ENCODE assay signal across 17 mouse cellular contexts in the genomic region with DNA sequence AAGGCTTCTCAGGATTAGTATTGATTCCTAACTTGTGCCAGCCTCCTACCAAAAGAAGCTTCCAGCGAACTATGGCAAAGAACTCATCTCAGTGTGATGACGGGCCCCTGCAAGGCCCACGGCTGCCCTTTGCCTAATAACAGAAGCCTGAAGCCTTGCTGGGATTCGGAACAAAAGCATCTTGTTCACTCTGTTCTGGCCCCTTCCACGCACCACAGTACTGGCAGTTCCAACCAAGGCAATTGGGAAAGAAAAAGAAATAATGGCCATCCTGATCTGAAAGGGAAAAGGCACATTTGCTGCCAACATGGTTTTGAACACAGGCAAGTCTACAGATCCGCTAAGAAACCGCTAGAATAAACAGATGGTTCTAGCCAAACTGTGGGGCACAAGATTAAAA.
DNase-seq lines count a peak whose midpoint lies in the region; ATAC-seq and TF ChIP-seq lines count a peak whose summit lies in the region.
"Had no signal": no experiment of that assay in that cellular context is flagged by ENCODE, and none has a peak within 500 bp of the region (broad histone marks: within the 10 kb centered on the region; RNA-seq: fewer than 3 reads in every experiment).

No protein-coding gene starts in this region.

- no peaks in the 10 kb centered on the region for H3K36me3 ChIP-seq in liver, embryonic 12.5 days
- H3K36me3 ChIP-seq: embryonic facial prominence, embryonic 15.5 days; heart, embryonic 12.5 days; neural tube, embryonic 12.5 days had no signal

- no peak overlapping the region for H3K4me2 ChIP-seq in liver, embryonic 12.5 days
- H3K4me2 ChIP-seq: embryonic facial prominence, embryonic 15.5 days; heart, embryonic 12.5 days; lung, embryonic 14.5 days; neural tube, embryonic 12.5 days had no signal

- H3K9me3 ChIP-seq in liver, embryonic 12.5 days (replicated peaks) = no peaks in the 10 kb centered on the region
- H3K9me3 ChIP-seq: embryonic facial prominence, embryonic 15.5 days; heart, embryonic 12.5 days; neural tube, embryonic 12.5 days had no signal

- H3K9ac ChIP-seq in liver, embryonic 12.5 days = no peak overlapping the region
- H3K9ac ChIP-seq: embryonic facial prominence, embryonic 15.5 days; heart, embryonic 12.5 days; lung, embryonic 14.5 days; neural tube, embryonic 12.5 days had no signal

- no peaks in the 10 kb centered on the region for H3K27me3 ChIP-seq in liver, embryonic 12.5 days (replicated peaks)
- H3K27me3 ChIP-seq: embryonic facial prominence, embryonic 15.5 days; heart, embryonic 12.5 days; neural tube, embryonic 12.5 days had no signal

- 70% methylated on average over 7 of the region's 7 CpGs for WGBS in olfactory bulb, adult 2 months
- 65% methylated on average over 7 of the region's 7 CpGs for WGBS in liver, embryonic 12.5 days (ENCODE audit: insufficient replicate concordance)

- TF ChIP-seq POLR2A in olfactory bulb, adult 2 months (IDR thresholded peaks at IDR 0.05; ENCODE audit: insufficient read depth, low read depth, low read length) = no peak

- ATAC-seq in liver, embryonic 12.5 days = no peak
- ATAC-seq: inflammation-experienced regulatory T-cells, adult 6 months had no signal

- DNase-seq in cerebellum, adult 18-20 months = peak; percentile 7 to 16
- no peak for DNase-seq in cerebellum, adult 8-10 months
- DNase-seq in layer of hippocampus, adult 11-12 months (ENCODE audit: low spot score) = peak; percentile 41
- DNase-seq in layer of hippocampus, adult 9-10 months (ENCODE audit: low spot score) = no peak
- peak; percentile 36 to 41 for DNase-seq in layer of hippocampus, postnatal 36 days
- no peak for DNase-seq in lung, postnatal 14 days
- DNase-seq: adrenal gland, postnatal 14 days; gastrocnemius, postnatal 14 days; heart, postnatal 4 days; liver; lung, embryonic 14.5 days had no signal

- TF ChIP-seq CTCF in olfactory bulb, adult 2 months (IDR thresholded peaks at IDR 0.05; ENCODE audit: insufficient read depth, low read depth, low read length) = no peak

- H3K4me3 ChIP-seq in olfactory bulb, adult 2 months (ENCODE audit: insufficient read depth, low read depth, low read length) = no peak overlapping the region
- H3K4me3 ChIP-seq in liver, embryonic 12.5 days = no peak overlapping the region
- H3K4me3 ChIP-seq: embryonic facial prominence, embryonic 15.5 days; heart, embryonic 12.5 days; neural tube, embryonic 12.5 days had no signal

- peaks cover 5% of the 10 kb centered on the region; the same call in 1 of the 2 replicates for H3K4me1 ChIP-seq in olfactory bulb, adult 2 months (ENCODE audit: control insufficient read depth, insufficient read depth, low read length)
- no peaks in the 10 kb centered on the region for H3K4me1 ChIP-seq in liver, embryonic 12.5 days
- H3K4me1 ChIP-seq: embryonic facial prominence, embryonic 15.5 days; heart, embryonic 12.5 days; neural tube, embryonic 12.5 days had no signal

- H3K27ac ChIP-seq in olfactory bulb, adult 2 months (ENCODE audit: insufficient read depth, low read depth, low read length) = peak overlapping the region; percentile 42; the same call in 1 of the 2 replicates
- no peak overlapping the region for H3K27ac ChIP-seq in liver, embryonic 12.5 days
- H3K27ac ChIP-seq: embryonic facial prominence, embryonic 15.5 days; neural tube, embryonic 12.5 days had no signal

Comparison
In these comparisons a context has a peak if more than half of its experiments do, and no peak if none do; other contexts are left out.
1. DNase-seq: peak in cerebellum, adult 18-20 months (2 of 2), layer of hippocampus, adult 11-12 months (single experiment) and layer of hippocampus, postnatal 36 days (2 of 2); none in cerebellum, adult 8-10 months (single experiment), layer of hippocampus, adult 9-10 months (single experiment) and lung, postnatal 14 days (single experiment).